Mouse (Mus musculus) myocyte (in vitro differentiated cells): Measurements from ENCODE around the gene Ifitm7.

Source experiments
- MAX ChIP-seq: IDR thresholded peaks from one replicate; pipeline ENCODE4 v1.6.1; 2011; ENCODE audit warnings: low read depth, mild to moderate bottlenecking, control low read depth
- POLR2A ChIP-seq: IDR thresholded peaks from one replicate; pipeline ENCODE4 v1.6.1; 2011; ENCODE audit warnings: low read depth, mild to moderate bottlenecking, control low read depth, moderate library complexity; ENCODE audit not compliant: insufficient read length
- POLR2AphosphoS2 ChIP-seq: IDR thresholded peaks from one replicate; pipeline ENCODE4 v1.6.1; 2011; ENCODE audit warnings: low read depth, control low read depth; ENCODE audit not compliant: insufficient read length
- REST ChIP-seq: IDR thresholded peaks from one replicate; pipeline ENCODE4 v1.6.1; 2011; ENCODE audit warnings: mild to moderate bottlenecking, control low read depth, moderate library complexity; ENCODE audit not compliant: insufficient read depth, insufficient read length
- SRF ChIP-seq: IDR thresholded peaks from one replicate; pipeline ENCODE4 v1.6.1; 2011; ENCODE audit warnings: low read depth; ENCODE audit not compliant: control insufficient read depth, insufficient read length
- TCF3 ChIP-seq: IDR thresholded peaks from one replicate; pipeline ENCODE4 v1.6.1; 2011; ENCODE audit warnings: low read depth, control low read depth; ENCODE audit not compliant: insufficient read length
- USF1 ChIP-seq: IDR thresholded peaks from one replicate; pipeline ENCODE4 v1.6.1; 2011; ENCODE audit warnings: low read depth, mild to moderate bottlenecking, control low read depth, moderate library complexity

DNA sequence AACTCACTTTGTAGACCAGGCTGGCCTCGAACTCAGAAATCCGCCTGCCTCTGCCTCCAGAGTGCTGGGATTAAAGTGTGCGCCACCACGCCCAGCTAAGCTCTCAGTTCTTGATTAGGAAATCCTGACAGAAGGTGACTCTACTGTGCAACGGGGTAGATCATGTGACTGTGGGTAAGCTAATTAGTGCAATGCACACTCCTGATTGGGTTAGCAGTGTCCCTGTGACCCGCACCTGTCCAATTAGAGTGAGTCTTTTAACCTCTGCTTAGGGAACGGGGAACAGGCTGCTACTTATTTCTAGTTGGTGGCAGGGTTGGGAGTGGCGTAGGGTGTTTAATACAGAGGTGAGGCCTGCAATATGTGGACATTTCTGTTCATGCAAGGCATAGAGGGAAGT, 14.6 kb downstream of the Ifitm7 start:
- no peak for TF ChIP-seq POLR2A
- no peak for TF ChIP-seq MAX
- TF ChIP-seq POLR2AphosphoS2, result no peak
- no peak for TF ChIP-seq TCF3
- no peak for TF ChIP-seq SRF
- TF ChIP-seq USF1, result no peak
- TF ChIP-seq REST, result no peak
